In genomic region chr16:89904121-89904520, GRCm38 (mm10) we compare ENCODE assay signal across 31 mouse cellular contexts.
A peak's percentile ranks its signal among the peaks of the same experiment; 100 is the strongest.
DNase-seq lines count a peak whose midpoint lies in the region; ATAC-seq and TF ChIP-seq lines count a peak whose summit lies in the region.
"Had no signal": no experiment of that assay in that cellular context is flagged by ENCODE, and none has a peak within 500 bp of the region (broad histone marks: within the 10 kb centered on the region; RNA-seq: fewer than 3 reads in every experiment).

No protein-coding gene starts in this region.

- no peak overlapping the region for H3K4me3 ChIP-seq in liver, postnatal 0 days (ENCODE audit: low read depth, low read length)
- H3K4me3 ChIP-seq: embryonic facial prominence, embryonic 13.5 days; erythroblast, embryonic 14.5 days; heart, embryonic 12.5 days; hindbrain, embryonic 10.5 days; kidney, embryonic 15.5 days; limb, embryonic 15.5 days; midbrain, embryonic 12.5 days; stomach, embryonic 15.5 days had no signal

- POLR2A ChIA-PET in Patski (lab: Charles Lee): no interaction called here

- no peak overlapping the region for H3K4me2 ChIP-seq in liver, postnatal 0 days (ENCODE audit: low read depth, low read length)
- H3K4me2 ChIP-seq: embryonic facial prominence, embryonic 13.5 days; heart, embryonic 12.5 days; kidney, embryonic 15.5 days; limb, embryonic 15.5 days; midbrain, embryonic 12.5 days; stomach, embryonic 15.5 days had no signal

- no peaks in the 10 kb centered on the region for H3K36me3 ChIP-seq in liver, postnatal 0 days (replicated peaks; ENCODE audit: insufficient read depth, low read length)
- H3K36me3 ChIP-seq: embryonic facial prominence, embryonic 13.5 days; heart, embryonic 12.5 days; kidney, embryonic 15.5 days; limb, embryonic 15.5 days; midbrain, embryonic 12.5 days; stomach, embryonic 15.5 days had no signal

- ATAC-seq in CD4-positive, CD25-positive, alpha-beta regulatory T cell, adult 4 months: peak; percentile 24
- peak; percentile 49 for ATAC-seq in Patski
- ATAC-seq in inflammation-experienced regulatory T-cells, adult 6 months: peak; percentile 14
- ATAC-seq in liver, postnatal 0 days: no peak
- ATAC-seq: forebrain, embryonic 14.5 days; hindbrain, embryonic 16.5 days had no signal

- no peaks in the 10 kb centered on the region for H3K9me3 ChIP-seq in liver, postnatal 0 days (ENCODE audit: low read length)
- H3K9me3 ChIP-seq: embryonic facial prominence, embryonic 13.5 days; heart, embryonic 12.5 days; hindbrain, embryonic 10.5 days; kidney, embryonic 15.5 days; limb, embryonic 15.5 days; midbrain, embryonic 12.5 days; stomach, embryonic 15.5 days had no signal

- no peak overlapping the region for H3K27ac ChIP-seq in liver, postnatal 0 days (ENCODE audit: low read depth)
- H3K27ac ChIP-seq: embryonic facial prominence, embryonic 13.5 days; hindbrain, embryonic 10.5 days; kidney, embryonic 15.5 days; limb, embryonic 15.5 days; liver, embryonic 14.5 days; macrophage; midbrain, embryonic 12.5 days; stomach, embryonic 15.5 days had no signal

- WGBS in liver, postnatal 0 days (ENCODE audit: insufficient replicate concordance): 70% methylated on average over 12 of the region's 12 CpGs

- TF ChIP-seq CTCF in Patski (IDR thresholded peaks at IDR 0.05): no peak
- TF ChIP-seq CTCF in liver, postnatal 0 days (IDR thresholded peaks at IDR 0.05; ENCODE audit: low read depth): no peak

- H3K4me1 ChIP-seq in liver, postnatal 0 days (ENCODE audit: insufficient read depth): no peaks in the 10 kb centered on the region
- H3K4me1 ChIP-seq: heart, embryonic 12.5 days had no signal

- CTCF ChIA-PET in Patski (lab: Charles Lee): no interaction called here

- DNase-seq in Patski (ENCODE audit: low read depth, low spot score): no peak
- DNase-seq in liver, postnatal 0 days: no peak
- DNase-seq in thymus, postnatal 14 days: no peak
- no peak for DNase-seq in kidney, postnatal 25 days
- no peak for DNase-seq in spleen, postnatal 4 days (ENCODE audit: low spot score in 2 of 2)
- DNase-seq: adrenal gland, postnatal 14 days; cerebellum, adult 2 months; cerebellum, postnatal 25 days; embryo, embryonic 11 days; gastrocnemius, postnatal 14 days; heart, adult 18-20 months; heart, postnatal 10 days; kidney, adult 11 months; kidney, postnatal 4 days; left cerebral cortex, postnatal 4 days; right cerebral cortex, postnatal 14 days; spleen, adult 18-20 months had no signal

- no peak overlapping the region for H3K9ac ChIP-seq in liver, postnatal 0 days (replicated peaks)
- H3K9ac ChIP-seq: embryonic facial prominence, embryonic 13.5 days; heart, embryonic 12.5 days; kidney, embryonic 15.5 days; limb, embryonic 15.5 days; liver, embryonic 14.5 days; midbrain, embryonic 12.5 days; stomach, embryonic 15.5 days had no signal

- TF ChIP-seq EP300 in liver, postnatal 0 days (IDR thresholded peaks at IDR 0.05; ENCODE audit: low read depth): no peak

- in situ Hi-C loops in Patski (cut with MboI; ENCODE audit: low pct_unique_long_range_greater_than_20kb): no loop called here

- H3K27me3 ChIP-seq in Patski: no peaks in the 10 kb centered on the region
- no peaks in the 10 kb centered on the region for H3K27me3 ChIP-seq in liver, postnatal 0 days (ENCODE audit: insufficient read depth, low read length)
- H3K27me3 ChIP-seq: embryonic facial prominence, embryonic 13.5 days; heart, embryonic 12.5 days; kidney, embryonic 15.5 days; limb, embryonic 15.5 days; midbrain, embryonic 12.5 days; stomach, embryonic 15.5 days had no signal
